51 mouse cellular contexts compared by ENCODE assay signal in the genomic region with DNA sequence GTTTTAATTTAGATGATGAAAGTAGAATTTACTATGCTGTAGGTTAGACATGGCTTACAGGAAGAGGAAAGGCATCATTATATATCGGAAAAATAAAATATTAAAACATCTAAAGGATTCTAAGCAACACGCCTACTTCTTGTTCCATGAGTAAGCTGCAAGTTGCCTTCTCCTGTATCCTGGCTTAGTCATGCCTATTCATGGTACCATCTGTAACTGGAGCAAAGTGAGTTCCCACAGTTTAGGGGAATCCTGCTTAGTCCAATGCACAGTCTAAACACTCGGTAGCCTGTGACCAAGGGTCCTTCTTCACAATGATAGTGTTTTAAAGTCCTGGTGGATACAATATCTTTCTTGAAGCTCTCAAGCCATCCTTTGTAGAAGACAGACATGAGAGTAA. TPM values are rescaled to one million over a fixed set of nuclear protein-coding genes. Genes with fewer than 3 reads are reported as not detected.
"Had no signal": no experiment of that assay in that cellular context is flagged by ENCODE, and none has a peak within 500 bp of the region (broad histone marks: within the 10 kb centered on the region; RNA-seq: fewer than 3 reads in every experiment).

No protein-coding gene starts in this region.

- H3K27ac ChIP-seq: heart, embryonic 13.5 days; heart, embryonic 15.5 days; hindbrain, embryonic 10.5 days; hindbrain, embryonic 12.5 days; hindbrain, embryonic 13.5 days; hindbrain, embryonic 14.5 days; hindbrain, embryonic 15.5 days; hindbrain, postnatal 0 days; intestine, embryonic 15.5 days; kidney, embryonic 15.5 days; kidney, postnatal 0 days; layer of hippocampus, adult 2 months; left cerebral cortex, adult 2 months had no signal

- DNase-seq: heart, postnatal 10 days; heart, postnatal 14 days; heart, postnatal 36 days; heart, postnatal 4 days; kidney, adult 11 months; kidney, adult 18-20 months; kidney, adult 2 months; kidney, adult 8-10 months; kidney, adult 9 months; kidney, postnatal 10 days; kidney, postnatal 14 days; kidney, postnatal 25 days; kidney, postnatal 36 days; kidney, postnatal 4 days; layer of hippocampus, adult 9-11 months; layer of hippocampus, postnatal 36 days had no signal

- H3K9me3 ChIP-seq: heart, embryonic 13.5 days; heart, embryonic 15.5 days; hindbrain, embryonic 10.5 days; hindbrain, embryonic 12.5 days; hindbrain, embryonic 13.5 days; hindbrain, embryonic 15.5 days; intestine, embryonic 15.5 days; kidney, embryonic 15.5 days had no signal

- ATAC-seq: hindbrain, embryonic 16.5 days; hindbrain, postnatal 0 days; inflammation-experienced regulatory T-cells, adult 6 months; intestine, embryonic 15.5 days; intestine, embryonic 16.5 days; intestine, postnatal 0 days had no signal

- H3K27me3 ChIP-seq: heart, embryonic 12.5 days; heart, embryonic 13.5 days; heart, embryonic 15.5 days; hindbrain, embryonic 12.5 days; hindbrain, embryonic 13.5 days; hindbrain, embryonic 15.5 days; intestine, embryonic 15.5 days; kidney, embryonic 15.5 days had no signal

- H3K4me1 ChIP-seq: heart, embryonic 12.5 days; heart, embryonic 13.5 days; heart, embryonic 15.5 days; hindbrain, embryonic 12.5 days; hindbrain, embryonic 13.5 days; hindbrain, embryonic 15.5 days; intestine, embryonic 15.5 days; kidney, embryonic 15.5 days had no signal

- H3K4me2 ChIP-seq: heart, embryonic 11.5 days; heart, embryonic 12.5 days; heart, embryonic 13.5 days; heart, embryonic 15.5 days; hindbrain, embryonic 12.5 days; hindbrain, embryonic 13.5 days; hindbrain, embryonic 14.5 days; hindbrain, embryonic 15.5 days; intestine, embryonic 15.5 days; kidney, embryonic 15.5 days had no signal

- H3K4me3 ChIP-seq: heart, embryonic 12.5 days; heart, embryonic 13.5 days; heart, embryonic 15.5 days; hindbrain, embryonic 10.5 days; hindbrain, embryonic 12.5 days; hindbrain, embryonic 13.5 days; hindbrain, embryonic 15.5 days; intestine, embryonic 15.5 days; kidney, embryonic 15.5 days; layer of hippocampus, adult 2 months; left cerebral cortex, adult 2 months had no signal

- H3K9ac ChIP-seq: heart, embryonic 12.5 days; heart, embryonic 13.5 days; heart, embryonic 15.5 days; hindbrain, embryonic 12.5 days; hindbrain, embryonic 13.5 days; hindbrain, embryonic 14.5 days; hindbrain, embryonic 15.5 days; intestine, embryonic 15.5 days; kidney, embryonic 15.5 days had no signal

RNA-seq across cellular contexts. Expression of a gene that starts 37.5 kb away (rescaled TPM):
- total RNA-seq: heart, postnatal 10 days; heart, postnatal 14 days; heart, postnatal 25 days; heart, postnatal 36 days; heart, postnatal 4 days; hematopoietic stem cell, adult 5-6 weeks; hindbrain, postnatal 0 days; layer of hippocampus, adult 18-20 months; layer of hippocampus, adult 2 months; layer of hippocampus, adult 8-10 months; layer of hippocampus, postnatal 10 days; layer of hippocampus, postnatal 14 days; layer of hippocampus, postnatal 25 days; layer of hippocampus, postnatal 36 days; left cerebral cortex, adult 18-20 months; left cerebral cortex, adult 2 months had no signal
- polyA plus RNA-seq: heart, embryonic 11.5 days; heart, embryonic 12.5 days; heart, embryonic 13.5 days; heart, embryonic 14.5 days; heart, embryonic 15.5 days; heart, embryonic 16.5 days; heart, postnatal 0 days; hindbrain, embryonic 10.5 days; hindbrain, embryonic 11.5 days; hindbrain, embryonic 12.5 days; hindbrain, embryonic 13.5 days; hindbrain, embryonic 14.5 days; hindbrain, embryonic 15.5 days; hindbrain, embryonic 16.5 days; hindbrain, postnatal 0 days; inflammation-experienced regulatory T-cells, adult 6 months; intestine, embryonic 14.5 days; intestine, embryonic 15.5 days; intestine, embryonic 16.5 days; intestine, postnatal 0 days; kidney, adult 2 months; kidney, embryonic 14.5 days; kidney, embryonic 15.5 days; kidney, embryonic 16.5 days; kidney, postnatal 0 days; large intestine, adult 2 months had no signal

RNA-seq across cellular contexts. Expression of a gene that starts 51.1 kb away (rescaled TPM):
- total RNA-seq: heart, postnatal 10 days; heart, postnatal 14 days; heart, postnatal 25 days; heart, postnatal 36 days; heart, postnatal 4 days; hematopoietic stem cell, adult 5-6 weeks; hindbrain, postnatal 0 days; layer of hippocampus, adult 18-20 months; layer of hippocampus, adult 2 months; layer of hippocampus, adult 8-10 months; layer of hippocampus, postnatal 10 days; layer of hippocampus, postnatal 14 days; layer of hippocampus, postnatal 25 days; layer of hippocampus, postnatal 36 days; left cerebral cortex, adult 18-20 months; left cerebral cortex, adult 2 months had no signal
- polyA plus RNA-seq: heart, embryonic 11.5 days; heart, embryonic 12.5 days; heart, embryonic 13.5 days; heart, embryonic 14.5 days; heart, embryonic 15.5 days; heart, embryonic 16.5 days; heart, postnatal 0 days; hindbrain, embryonic 10.5 days; hindbrain, embryonic 11.5 days; hindbrain, embryonic 12.5 days; hindbrain, embryonic 13.5 days; hindbrain, embryonic 14.5 days; hindbrain, embryonic 15.5 days; hindbrain, embryonic 16.5 days; hindbrain, postnatal 0 days; inflammation-experienced regulatory T-cells, adult 6 months; intestine, embryonic 14.5 days; intestine, embryonic 15.5 days; intestine, embryonic 16.5 days; intestine, postnatal 0 days; kidney, adult 2 months; kidney, embryonic 14.5 days; kidney, embryonic 15.5 days; kidney, embryonic 16.5 days; kidney, postnatal 0 days; large intestine, adult 2 months had no signal
